Mouse (Mus musculus) spleen, adult 2 months (tissue): Measurements from ENCODE around the gene Pusl1.

ENCODE experiments used
- CTCF ChIP-seq: fragments of 200-500 bp; IDR thresholded peaks from 2 replicates; pipeline ENCODE4 v1.5.1; 2011; ENCODE audit warnings: mild to moderate bottlenecking, inconsistent platforms; ENCODE audit not compliant: insufficient read depth, insufficient read length, insufficient replicate concordance; ENCODE audit errors: extremely low read depth
- POLR2A ChIP-seq: fragments of 200-500 bp; IDR thresholded peaks from 2 replicates; pipeline ENCODE4 v1.6.1; 2011; ENCODE audit warnings: low read depth, low read length, inconsistent platforms

DNA sequence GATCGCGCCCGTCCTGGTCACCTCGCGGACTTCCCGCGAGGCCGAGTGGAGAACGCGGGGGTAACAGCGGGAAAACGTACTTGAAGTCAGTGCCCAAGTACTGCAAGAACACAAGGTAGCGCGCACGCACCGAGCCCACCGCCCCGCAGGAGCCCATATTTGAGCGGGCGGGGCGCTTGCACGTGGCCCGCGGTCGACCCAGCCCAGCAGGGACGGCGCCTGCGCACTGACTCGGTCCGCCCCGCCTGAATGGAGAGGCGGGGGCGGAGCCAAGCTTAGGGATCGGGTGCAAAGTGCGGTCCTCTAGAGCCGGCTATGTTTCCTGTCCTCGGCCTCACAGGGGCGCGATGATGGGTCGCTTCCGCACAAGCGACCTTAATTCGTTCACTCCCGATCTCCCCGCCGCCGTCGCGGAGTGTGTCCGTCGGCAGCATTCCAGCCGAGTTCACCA, at the start of gene Pusl1, which contains the start of gene Acap3:
- TF ChIP-seq POLR2A (no peak), CTCF (no peak)
